Mouse (Mus musculus) forebrain, embryonic 12.5 days (tissue): ENCODE measurements around the gene Adgrg2. TPM values are rescaled to one million over a fixed set of nuclear protein-coding genes. Genes with fewer than 3 reads are reported as not detected.
A peak's percentile ranks its signal among the peaks of the same experiment; 100 is the strongest.

ENCODE experiments used
- ATAC-seq: fragments of 200-750 bp; cut with Nextera tagmentation; 2 replicates; pipeline ENCODE4 v1.8.0; 2017; ENCODE audit warnings: moderate TSS enrichment; ENCODE audit not compliant: low FRiP score
- H3K27ac ChIP-seq: fragments of 300-500 bp; sonication (generic); 2 replicates; pipeline ENCODE4 v1.5.1; 2016; ENCODE audit warnings: mild to moderate bottlenecking
- H3K27me3 ChIP-seq: fragments of 300-500 bp; sonication (generic); 2 replicates; pipeline ENCODE4 v1.6.1; 2016; ENCODE audit warnings: mild to moderate bottlenecking
- H3K36me3 ChIP-seq: fragments of 300-500 bp; sonication (generic); replicated peaks from 2 replicates; pipeline ENCODE4 v1.6.1; 2016; ENCODE audit warnings: mild to moderate bottlenecking
- H3K4me1 ChIP-seq: fragments of 300-500 bp; sonication (generic); 2 replicates; pipeline ENCODE4 v1.6.1; 2016
- H3K4me2 ChIP-seq: fragments of 300-500 bp; sonication (generic); 2 replicates; pipeline ENCODE4 v1.6.1; 2016; ENCODE audit warnings: mild to moderate bottlenecking, moderate library complexity
- H3K4me3 ChIP-seq: fragments of 300-500 bp; sonication (generic); replicated peaks from 2 replicates; pipeline ENCODE4 v1.5.1; 2016; ENCODE audit warnings: mild to moderate bottlenecking
- H3K9ac ChIP-seq: fragments of 300-500 bp; sonication (generic); 2 replicates; pipeline ENCODE4 v1.6.1; 2016; ENCODE audit warnings: mild to moderate bottlenecking
- H3K9me3 ChIP-seq: fragments of 300-500 bp; sonication (generic); 2 replicates; pipeline ENCODE4 v1.6.1; 2016
- WGBS: fragments of 180-500 bp; shearing (Covaris S2); methylation state at CpG from one replicate; pipeline ENCODE4 v1.1.7; 2016; 5-methylcytosine and 5-hydroxymethylcytosine counted together
- polyA plus RNA-seq: library from polyadenylated mRNA; unstranded; fragments of >200 nt; fragmentation: Nextera tagmentation; extraction: Ambion mirVana; gene quantifications from 2 replicates; pipeline ENCODE4 v1.2.1, GENCODE M21; 2016

Adgrg2 gene
- polyA plus RNA-seq, 1 experiment from 2014 or later = 0.95 TPM

- no peak overlapping the region for H3K4me2 ChIP-seq
- H3K9me3 ChIP-seq = no peaks in the 10 kb centered on the region
- no peak overlapping the region for H3K27ac ChIP-seq
- H3K9ac ChIP-seq = no peak overlapping the region
- no peaks in the 10 kb centered on the region for H3K36me3 ChIP-seq
- no peak for ATAC-seq
- H3K4me1 ChIP-seq = no peaks in the 10 kb centered on the region
- peaks cover 25% of the 10 kb centered on the region for H3K27me3 ChIP-seq
- H3K4me3 ChIP-seq = no peak overlapping the region
Observed at GRCm38 (mm10) chrX:160441272-160441671, 50.8 kb downstream of the Adgrg2 start.

- WGBS = 85% methylated on average over 3 of the region's 3 CpGs
- H3K9me3 ChIP-seq = no peaks in the 10 kb centered on the region
- H3K36me3 ChIP-seq = no peaks in the 10 kb centered on the region
- H3K9ac ChIP-seq = no peak overlapping the region
- no peak overlapping the region for H3K4me2 ChIP-seq
- no peaks in the 10 kb centered on the region for H3K4me1 ChIP-seq
- H3K27me3 ChIP-seq = peaks cover 10% of the 10 kb centered on the region
- no peak overlapping the region for H3K27ac ChIP-seq
- H3K4me3 ChIP-seq = no peak overlapping the region
- no peak for ATAC-seq
Observed at GRCm38 (mm10) chrX:160448351-160448750, 57.9 kb downstream of the Adgrg2 start.

GRCm38 (mm10) chrX:160449363-160449762, 58.9 kb downstream of the Adgrg2 start:
- H3K27ac ChIP-seq = no peak overlapping the region
- no peaks in the 10 kb centered on the region for H3K9me3 ChIP-seq
- no peak overlapping the region for H3K4me2 ChIP-seq
- no peak for ATAC-seq
- H3K27me3 ChIP-seq = peaks cover 10% of the 10 kb centered on the region
- H3K4me1 ChIP-seq = no peaks in the 10 kb centered on the region
- 97% methylated on average over 2 of the region's 2 CpGs for WGBS
- H3K36me3 ChIP-seq = no peaks in the 10 kb centered on the region
- H3K4me3 ChIP-seq = no peak overlapping the region
- H3K9ac ChIP-seq = no peak overlapping the region

GRCm38 (mm10) chrX:160455686-160456085, 65.2 kb downstream of the Adgrg2 start:
- Histone ChIP-seq H3K27me3 (peaks cover 16% of the 10 kb centered on the region), H3K4me2 (no peak overlapping the region), H3K9me3 (no peaks in the 10 kb centered on the region), H3K36me3 (no peaks in the 10 kb centered on the region), H3K4me3 (no peak overlapping the region), H3K9ac (no peak overlapping the region), H3K27ac (no peak overlapping the region), H3K4me1 (no peaks in the 10 kb centered on the region)
- no peak for ATAC-seq
- 76% methylated on average over 5 of the region's 5 CpGs for WGBS

- H3K4me1 ChIP-seq = no peaks in the 10 kb centered on the region
- no peaks in the 10 kb centered on the region for H3K9me3 ChIP-seq
- H3K36me3 ChIP-seq = no peaks in the 10 kb centered on the region
- H3K4me2 ChIP-seq = no peak overlapping the region
- no peak for ATAC-seq
- H3K9ac ChIP-seq = no peak overlapping the region
- no peak overlapping the region for H3K27ac ChIP-seq
- 80% methylated on average over 3 of the region's 3 CpGs for WGBS
- peaks cover 11% of the 10 kb centered on the region for H3K27me3 ChIP-seq
- no peak overlapping the region for H3K4me3 ChIP-seq
Observed at GRCm38 (mm10) chrX:160471257-160471786, 80.8 kb downstream of the Adgrg2 start.

- Histone ChIP-seq H3K9ac (no peak overlapping the region), H3K36me3 (no peaks in the 10 kb centered on the region), H3K27ac (no peak overlapping the region), H3K9me3 (no peaks in the 10 kb centered on the region), H3K4me2 (no peak overlapping the region), H3K27me3 (peaks cover 15% of the 10 kb centered on the region; the same call in 1 of the 2 replicates), H3K4me3 (no peak overlapping the region), H3K4me1 (no peaks in the 10 kb centered on the region)
- ATAC-seq = no peak
- WGBS = 86% methylated on average over 2 of the region's 2 CpGs
Observed at GRCm38 (mm10) chrX:160489784-160490183, 99.3 kb downstream of the Adgrg2 start.

GRCm38 (mm10) chrX:160494333-160494732, 103.8 kb downstream of the Adgrg2 start:
- no peak overlapping the region for H3K4me2 ChIP-seq
- H3K4me3 ChIP-seq = no peak overlapping the region
- no peak for ATAC-seq
- peaks cover 18% of the 10 kb centered on the region; the same call in 1 of the 2 replicates for H3K27me3 ChIP-seq
- 48% methylated on average over 3 of the region's 3 CpGs for WGBS
- no peaks in the 10 kb centered on the region for H3K9me3 ChIP-seq
- H3K9ac ChIP-seq = no peak overlapping the region
- H3K4me1 ChIP-seq = no peaks in the 10 kb centered on the region
- no peak overlapping the region for H3K27ac ChIP-seq
- no peaks in the 10 kb centered on the region for H3K36me3 ChIP-seq

GRCm38 (mm10) chrX:160494921-160495320, 104.4 kb downstream of the Adgrg2 start:
- Histone ChIP-seq H3K27ac (no peak overlapping the region), H3K27me3 (peaks cover 18% of the 10 kb centered on the region; the same call in 1 of the 2 replicates), H3K4me1 (no peaks in the 10 kb centered on the region), H3K9ac (no peak overlapping the region), H3K9me3 (no peaks in the 10 kb centered on the region), H3K4me3 (no peak overlapping the region), H3K36me3 (no peaks in the 10 kb centered on the region), H3K4me2 (no peak overlapping the region)
- 61% methylated on average over 6 of the region's 6 CpGs for WGBS
- no peak for ATAC-seq

GRCm38 (mm10) chrX:160496473-160496872, 106.0 kb downstream of the Adgrg2 start:
- WGBS = 83% methylated on average over 5 of the region's 5 CpGs
- no peaks in the 10 kb centered on the region for H3K4me1 ChIP-seq
- no peaks in the 10 kb centered on the region for H3K9me3 ChIP-seq
- peaks cover 17% of the 10 kb centered on the region; the same call in 1 of the 2 replicates for H3K27me3 ChIP-seq
- H3K9ac ChIP-seq = no peak overlapping the region
- no peak overlapping the region for H3K27ac ChIP-seq
- H3K4me3 ChIP-seq = no peak overlapping the region
- no peaks in the 10 kb centered on the region for H3K36me3 ChIP-seq
- no peak for ATAC-seq
- H3K4me2 ChIP-seq = no peak overlapping the region

GRCm38 (mm10) chrX:160501095-160501494, 110.6 kb downstream of the Adgrg2 start:
- 94% methylated on average over 3 of the region's 3 CpGs for WGBS
- no peak overlapping the region for H3K9ac ChIP-seq
- no peak for ATAC-seq

GRCm38 (mm10) chrX:160501687-160502047, 111.2 kb downstream of the Adgrg2 start:
- H3K4me1 ChIP-seq = peaks cover 6% of the 10 kb centered on the region; the same call in 1 of the 2 replicates
- no peaks in the 10 kb centered on the region for H3K36me3 ChIP-seq
- H3K9me3 ChIP-seq = no peaks in the 10 kb centered on the region
- peaks cover 23% of the 10 kb centered on the region for H3K27me3 ChIP-seq
- peak; percentile 79 for ATAC-seq
- 28% methylated on average over 12 of the region's 12 CpGs for WGBS
- H3K27ac ChIP-seq = no peak overlapping the region; the same call in 1 of the 2 replicates
- H3K9ac ChIP-seq = peak overlapping the region; percentile 46
- peak overlapping the region; percentile 58 for H3K4me3 ChIP-seq
- H3K4me2 ChIP-seq = peak overlapping the region; percentile 44

More at GRCm38 (mm10) chrX:160501095-160501494, 110.6 kb downstream of the Adgrg2 start:
- H3K27ac ChIP-seq = no peak overlapping the region
- no peak overlapping the region for H3K4me2 ChIP-seq
- H3K9me3 ChIP-seq = no peaks in the 10 kb centered on the region
- peaks cover 26% of the 10 kb centered on the region for H3K27me3 ChIP-seq
- H3K36me3 ChIP-seq = no peaks in the 10 kb centered on the region
- H3K4me3 ChIP-seq = no peak overlapping the region
- H3K4me1 ChIP-seq = peaks cover 6% of the 10 kb centered on the region; the same call in 1 of the 2 replicates

GRCm38 (mm10) chrX:160502048-160503041, 111.9 kb downstream of the Adgrg2 start, which contains the start of gene Phka2:
Gene Phka2 (plus strand): TSS chrX:160502166.
- ATAC-seq = peak; percentile 98
- Histone ChIP-seq H3K36me3 (no peaks in the 10 kb centered on the region), H3K4me2 (peak within 1 kb of the TSS; percentile 61), H3K9me3 (no peaks in the 10 kb centered on the region), H3K9ac (peak within 1 kb of the TSS; percentile 46), H3K27me3 (peaks cover 23% of the 10 kb centered on the region), H3K4me1 (peaks cover 6% of the 10 kb centered on the region; the same call in 1 of the 2 replicates), H3K4me3 (peak within 1 kb of the TSS; percentile 58), H3K27ac (peak within 1 kb of the TSS; percentile 60)
- 17% methylated on average over 58 of the region's 61 CpGs for WGBS
